ENCODE assay signal across 10 mouse cellular contexts in genomic region chr15:101242645-101243044, GRCm38 (mm10). TPM values are rescaled to one million over a fixed set of nuclear protein-coding genes. Genes with fewer than 3 reads are reported as not detected.
DNase-seq lines count a peak whose midpoint lies in the region; ATAC-seq lines count a peak whose summit lies in the region.
"Had no signal": no experiment of that assay in that cellular context is flagged by ENCODE, and none has a peak within 500 bp of the region (broad histone marks: within the 10 kb centered on the region; RNA-seq: fewer than 3 reads in every experiment).

No protein-coding gene starts in this region.

- ATAC-seq in neural tube, embryonic 13.5 days (ENCODE audit: low read depth): no peak

- H3K4me2 ChIP-seq in neural tube, embryonic 13.5 days: no peak overlapping the region

- DNase-seq in neural tube, embryonic 10.5 days (ENCODE audit: extremely low spot score, low spot score): no peak
- DNase-seq in cerebellum, adult 18-20 months: peak; percentile 86 to 89
- peak; percentile 80 for DNase-seq in heart, adult 9 months (ENCODE audit: low spot score in 2 of 2)
- peak; percentile 81 for DNase-seq in kidney, postnatal 14 days
- no peak for DNase-seq in frontal cortex, postnatal 14 days (ENCODE audit: low spot score in 2 of 2)
- no peak for DNase-seq in left cerebral cortex, postnatal 14 days (ENCODE audit: low spot score in 2 of 2)
- DNase-seq in layer of hippocampus, adult 11-12 months (ENCODE audit: low spot score): no peak

- no peak overlapping the region for H3K27ac ChIP-seq in neural tube, embryonic 13.5 days (replicated peaks)

- intact Hi-C loops in left cerebral cortex, postnatal 14 days (cut with DNase I): no loop called here

- peaks cover 9% of the 10 kb centered on the region for H3K27me3 ChIP-seq in neural tube, embryonic 13.5 days

- H3K9ac ChIP-seq in neural tube, embryonic 13.5 days: 0 out of 2 replicates have a peak overlapping the region, but pooled peaks have one; percentile 19

- 19% methylated on average over 8 of the region's 8 CpGs for WGBS in neural tube, embryonic 13.5 days

- H3K9me3 ChIP-seq in neural tube, embryonic 13.5 days: no peaks in the 10 kb centered on the region
- H3K9me3 ChIP-seq: megakaryocyte, embryonic 14.5 days had no signal

- no peak overlapping the region for H3K4me3 ChIP-seq in neural tube, embryonic 13.5 days

- H3K4me1 ChIP-seq in neural tube, embryonic 13.5 days (replicated peaks): peaks cover 24% of the 10 kb centered on the region

- no peaks in the 10 kb centered on the region for H3K36me3 ChIP-seq in neural tube, embryonic 13.5 days

RNA-seq across cellular contexts. Expression of gene Nr4a1, which starts 11.4 kb away (rescaled TPM):
- polyA plus RNA-seq in neural tube, embryonic 13.5 days (2015; fragmentation: Nextera tagmentation; extraction: Ambion mirVana): 6.4 and 7.6 TPM in 2 replicates
- total RNA-seq in left cerebral cortex, postnatal 14 days (2021): 10 to 100 TPM; 65.6 to 78.4 TPM

RNA-seq across cellular contexts. Expression of gene Grasp, which starts 18.7 kb away (rescaled TPM):
- polyA plus RNA-seq in neural tube, embryonic 13.5 days (2015; fragmentation: Nextera tagmentation; extraction: Ambion mirVana): 4.4 and 4.8 TPM in 2 replicates
- total RNA-seq in left cerebral cortex, postnatal 14 days (2021): 10 to 100 TPM; 58.2 to 67.1 TPM

RNA-seq across cellular contexts. Expression of gene Atg101, which starts 41.4 kb away (rescaled TPM):
- polyA plus RNA-seq in neural tube, embryonic 13.5 days (2015; fragmentation: Nextera tagmentation; extraction: Ambion mirVana): 77.9 and 84.7 TPM in 2 replicates
- total RNA-seq in left cerebral cortex, postnatal 14 days (2021): 10 to 100 TPM; 38.5 to 43.2 TPM

RNA-seq across cellular contexts. Expression of gene 6030408B16Rik, which starts 50.4 kb away (rescaled TPM):
- polyA plus RNA-seq in neural tube, embryonic 13.5 days (2015; fragmentation: Nextera tagmentation; extraction: Ambion mirVana): 0.43 and 0.60 TPM in 2 replicates
- total RNA-seq in left cerebral cortex, postnatal 14 days (2021): under 1 TPM; 0.24 to 0.49 TPM
- total RNA-seq: common myeloid progenitor, adult 5-6 weeks had no signal

Comparison
In these comparisons a context has a peak if more than half of its experiments do, and no peak if none do; other contexts are left out.
1. DNase-seq: peak in cerebellum, adult 18-20 months (2 of 2), heart, adult 9 months (2 of 2) and kidney, postnatal 14 days (single experiment); none in neural tube, embryonic 10.5 days (single experiment), frontal cortex, postnatal 14 days (0 of 2), left cerebral cortex, postnatal 14 days (0 of 2) and layer of hippocampus, adult 11-12 months (single experiment).